Mouse (Mus musculus) MEL (cell line): ENCODE measurements at regions not wholly inside any gene's neighbourhood (a gene's known extent, or its start where the extent isn't known, plus 50 kb on each side); places are given as distances from the start of the nearest gene placed in this dataset.

Experiments used
- DNase-seq: peaks from one replicate; pipeline ENCODE4 v3.0.0; 2011; ENCODE audit warnings: low read depth, low spot score
- H3K27ac ChIP-seq: 2 replicates; pipeline ENCODE4 v1.5.1; 2012; ENCODE audit warnings: low read depth, mild to moderate bottlenecking, control low read depth, low read length, moderate library complexity; ENCODE audit not compliant: control insufficient read depth
- H3K27me3 ChIP-seq, 2 experiments: fragments of 150-350 bp in 1 of 2; sonication (generic) in 1 of 2; 2 replicates each; pipeline ENCODE4 v1.6.1; 2012; ENCODE audit warnings: low read length in 2 of 2, mild to moderate bottlenecking in 2 of 2, improper control_type of control experiment in 1 of 2, moderate library complexity in 1 of 2; ENCODE audit not compliant: insufficient read depth in 2 of 2, control insufficient read depth in 1 of 2
- H3K36me3 ChIP-seq, 2 experiments: 2 replicates each; pipeline ENCODE4 v1.6.1; 2012 to 2014; ENCODE audit warnings: low read length in 2 of 2, improper control_type of control experiment in 1 of 2, inconsistent platforms in 1 of 2, mild to moderate bottlenecking in 1 of 2; ENCODE audit not compliant: insufficient read depth in 2 of 2, control insufficient read depth in 1 of 2
- H3K4me1 ChIP-seq, 2 experiments: fragments of 150-350 bp in 1 of 2; sonication (generic) in 1 of 2; 2 replicates each; pipeline ENCODE4 v1.6.1; 2012; ENCODE audit warnings: low read length in 2 of 2, improper control_type of control experiment in 1 of 2, mild to moderate bottlenecking in 1 of 2; ENCODE audit not compliant: insufficient read depth in 2 of 2, control insufficient read depth in 1 of 2
- H3K4me3 ChIP-seq, 2 experiments: fragments of 150-350 bp in 1 of 2; sonication (generic) in 1 of 2; 2 replicates each; pipeline ENCODE4 v1.5.1; 2012; ENCODE audit warnings: low read depth in 2 of 2, low read length in 2 of 2, mild to moderate bottlenecking in 2 of 2, moderate library complexity in 2 of 2, control low read depth in 1 of 2, improper control_type of control experiment in 1 of 2; ENCODE audit not compliant: control insufficient read depth in 1 of 2, insufficient read depth in 1 of 2
- H3K79me2 ChIP-seq: 2 replicates; pipeline ENCODE4 v1.6.1; 2012; ENCODE audit warnings: mild to moderate bottlenecking, low read length, moderate library complexity; ENCODE audit not compliant: control insufficient read depth, poor library complexity, insufficient read depth
- H3K9ac ChIP-seq: 2 replicates; pipeline ENCODE4 v1.6.1; 2012; ENCODE audit warnings: low read depth, mild to moderate bottlenecking, control low read depth, low read length, moderate library complexity; ENCODE audit not compliant: control insufficient read depth, poor library complexity, severe bottlenecking
- H3K9me3 ChIP-seq: fragments of 150-350 bp; sonication (generic); replicated peaks from 2 replicates; pipeline ENCODE4 v1.6.1; 2012; ENCODE audit warnings: mild to moderate bottlenecking, low read length, improper control_type of control experiment, moderate library complexity; ENCODE audit not compliant: insufficient read depth
- CHD1 ChIP-seq: IDR thresholded peaks from 2 replicates; pipeline ENCODE4 v1.6.1; 2012; ENCODE audit warnings: low read depth, mild to moderate bottlenecking, inconsistent platforms, low read length, improper control_type of control experiment
- E2F4 ChIP-seq: IDR thresholded peaks from 2 replicates; pipeline ENCODE4 v1.6.1; 2011; ENCODE audit warnings: low read depth, low read length, improper control_type of control experiment, borderline replicate concordance
- EP300 ChIP-seq, 2 experiments: IDR thresholded peaks; 2 replicates each; pipeline ENCODE4 v1.6.1; 2011; ENCODE audit warnings: improper control_type of control experiment in 2 of 2, low read length in 2 of 2, low read depth in 1 of 2, mild to moderate bottlenecking in 1 of 2
- ETS1 ChIP-seq: IDR thresholded peaks from 2 replicates; pipeline ENCODE4 v1.6.1; 2012; ENCODE audit warnings: low read depth, mild to moderate bottlenecking, inconsistent platforms, low read length, improper control_type of control experiment, moderate library complexity
- GABPA ChIP-seq: IDR thresholded peaks from 2 replicates; pipeline ENCODE4 v1.6.1; 2012; ENCODE audit warnings: low read depth, mild to moderate bottlenecking, inconsistent platforms, low read length, improper control_type of control experiment, moderate library complexity
- GATA1 ChIP-seq: IDR thresholded peaks from 2 replicates; pipeline ENCODE4 v1.6.1; 2011; ENCODE audit warnings: low read depth, low read length, improper control_type of control experiment
- HCFC1 ChIP-seq: IDR thresholded peaks from 2 replicates; pipeline ENCODE4 v1.6.1; 2012; ENCODE audit warnings: low read depth, mild to moderate bottlenecking, inconsistent platforms, low read length, improper control_type of control experiment, moderate library complexity
- JUND ChIP-seq: IDR thresholded peaks from 2 replicates; pipeline ENCODE4 v1.6.1; 2011; ENCODE audit warnings: low read depth, mild to moderate bottlenecking, improper control_type of control experiment, low read length
- KAT2A ChIP-seq: conservative IDR thresholded peaks from 2 replicates; pipeline ENCODE4 v1.6.1; 2012; ENCODE audit warnings: low read depth, low read length, improper control_type of control experiment, inconsistent platforms
- MYB ChIP-seq: IDR thresholded peaks from 2 replicates; pipeline ENCODE4 v1.6.1; 2011; ENCODE audit warnings: mild to moderate bottlenecking, low read depth, low read length, improper control_type of control experiment
- NELFE ChIP-seq: IDR thresholded peaks from 2 replicates; pipeline ENCODE4 v1.6.1; 2011; ENCODE audit warnings: low read depth, low read length, improper control_type of control experiment
- POLR2A ChIP-seq, 2 experiments: IDR thresholded peaks; 2 replicates each; pipeline ENCODE4 v1.6.1; 2011 to 2012; ENCODE audit warnings: low read length in 2 of 2, mild to moderate bottlenecking in 2 of 2, control low read depth in 1 of 2, improper control_type of control experiment in 1 of 2, low read depth in 1 of 2, moderate library complexity in 1 of 2; ENCODE audit not compliant: control insufficient read depth in 1 of 2, insufficient read depth in 1 of 2, poor library complexity in 1 of 2
- POLR2AphosphoS5 ChIP-seq: IDR thresholded peaks from 2 replicates; pipeline ENCODE4 v1.6.1; 2012; ENCODE audit warnings: low read depth, borderline replicate concordance, mild to moderate bottlenecking, inconsistent platforms, low read length, moderate library complexity, mixed read lengths
- RAD21 ChIP-seq: IDR thresholded peaks from 2 replicates; pipeline ENCODE4 v1.6.1; 2011; ENCODE audit warnings: mild to moderate bottlenecking, low read depth, low read length, improper control_type of control experiment
- RCOR1 ChIP-seq: IDR thresholded peaks from 2 replicates; pipeline ENCODE4 v1.6.1; 2012; ENCODE audit warnings: low read depth, mild to moderate bottlenecking, inconsistent platforms, low read length, improper control_type of control experiment
- SIN3A ChIP-seq: IDR thresholded peaks from 2 replicates; pipeline ENCODE4 v1.6.1; 2012; ENCODE audit warnings: low read length, improper control_type of control experiment, inconsistent platforms
- TCF12 ChIP-seq: IDR thresholded peaks from 2 replicates; pipeline ENCODE4 v1.6.1; 2014; ENCODE audit warnings: low read depth, mild to moderate bottlenecking, inconsistent platforms, low read length, improper control_type of control experiment, moderate library complexity
- UBTF ChIP-seq: IDR thresholded peaks from 2 replicates; pipeline ENCODE4 v1.6.1; 2012; ENCODE audit warnings: low read depth, mild to moderate bottlenecking, inconsistent platforms, low read length, improper control_type of control experiment, moderate library complexity, borderline replicate concordance; ENCODE audit not compliant: insufficient read depth
- USF1 ChIP-seq: IDR thresholded peaks from 2 replicates; pipeline ENCODE4 v1.6.1; 2014; ENCODE audit warnings: low read depth, mild to moderate bottlenecking, inconsistent platforms, low read length, improper control_type of control experiment, moderate library complexity

GRCm38 (mm10) chrX:57706683-57707308 lies 203.2 kb upstream of the Gpr101 start:
- H3K9me3 ChIP-seq, result no peaks in the 10 kb centered on the region
- H3K36me3 ChIP-seq, result no peaks in the 10 kb centered on the region
- H3K4me3 ChIP-seq, result no peak overlapping the region
- no peaks in the 10 kb centered on the region for H3K4me1 ChIP-seq
- no peaks in the 10 kb centered on the region for H3K79me2 ChIP-seq
- H3K27me3 ChIP-seq, result no peaks in the 10 kb centered on the region
- TF ChIP-seq E2F4 (no peak), ETS1 (no peak), JUND (no peak), NELFE (no peak), RCOR1 (no peak), TCF12 (no peak), GABPA (no peak)
- DNase-seq, result peak; percentile 1
- no peak overlapping the region for H3K27ac ChIP-seq
- no peak overlapping the region for H3K9ac ChIP-seq

DNA sequence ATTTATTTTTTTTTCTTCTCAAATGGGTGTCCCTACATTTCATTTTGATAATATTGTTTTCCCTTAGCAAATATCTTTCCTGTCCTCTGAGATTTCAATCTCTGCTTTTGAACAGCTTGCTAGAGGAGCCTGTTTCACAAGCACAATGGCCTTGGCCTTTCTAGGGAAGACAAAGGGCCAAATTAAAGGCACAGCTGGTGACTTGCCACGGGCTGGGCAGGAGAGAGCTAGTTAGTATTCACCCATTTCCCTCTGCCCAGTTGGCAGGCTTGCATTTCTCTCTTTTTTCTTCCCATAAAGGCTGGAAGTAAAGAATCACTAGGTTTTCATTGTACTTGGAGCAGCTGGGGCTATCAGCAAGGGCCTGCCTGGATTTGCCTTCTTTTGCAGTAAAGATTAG lies 188.9 kb upstream of the Gpr101 start:
- Histone ChIP-seq H3K36me3 (no peaks in the 10 kb centered on the region), H3K27ac (no peak overlapping the region), H3K79me2 (no peaks in the 10 kb centered on the region), H3K27me3 (no peaks in the 10 kb centered on the region), H3K9ac (no peak overlapping the region), H3K4me1 (no peaks in the 10 kb centered on the region), H3K4me3 (no peak overlapping the region), H3K9me3 (no peaks in the 10 kb centered on the region)
- TF ChIP-seq ETS1 (no peak), USF1 (no peak), UBTF (no peak), EP300 (IDR thresholded peaks at IDR 0.05; ENCODE audit: low read depth in 1 of 2, low read length in 2 of 2) (no peak), POLR2A (IDR thresholded peaks at IDR 0.05; ENCODE audit: control insufficient read depth in 1 of 2, insufficient read depth in 1 of 2, low read depth in 1 of 2, low read length in 2 of 2, poor library complexity in 1 of 2) (no peak), GATA1 (no peak), RAD21 (no peak), E2F4 (no peak), SIN3A (no peak), POLR2AphosphoS5 (no peak), TCF12 (no peak), CHD1 (no peak), HCFC1 (no peak), KAT2A (no peak), MYB (no peak)
- DNase-seq, result no peak
